Mouse (Mus musculus) C2C12 (cell line): ENCODE results near the gene Gm20388. TPM values are rescaled to one million over a fixed set of nuclear protein-coding genes. Genes with fewer than 3 reads are reported as not detected.

Experiments
- H3K27me3 ChIP-seq: one replicate; pipeline ENCODE4 v1.6.1; 2011; ENCODE audit not compliant: control insufficient read depth, insufficient read depth, insufficient read length
- H3K36me3 ChIP-seq: one replicate; pipeline ENCODE4 v1.6.1; 2011; ENCODE audit not compliant: control insufficient read depth, insufficient read depth
- H3K4me3 ChIP-seq: one replicate; pipeline ENCODE4 v1.5.1; 2011; ENCODE audit warnings: mild to moderate bottlenecking, control low read depth; ENCODE audit not compliant: poor library complexity, insufficient read depth, severe bottlenecking
- H3K79me2 ChIP-seq: one replicate; pipeline ENCODE4 v1.6.1; 2011; ENCODE audit not compliant: control insufficient read depth, insufficient read depth
- H3K79me3 ChIP-seq: one replicate; pipeline ENCODE4 v1.6.1; 2011; ENCODE audit warnings: low read depth, control low read depth
- H3ac ChIP-seq: one replicate; pipeline ENCODE3; 2011; ENCODE audit warnings: low read depth; ENCODE audit not compliant: control insufficient read depth, insufficient read length
- CEBPB ChIP-seq: IDR thresholded peaks from one replicate; pipeline ENCODE4 v1.6.1; 2011; ENCODE audit warnings: low read depth, mild to moderate bottlenecking, control low read depth, moderate library complexity
- CTCF ChIP-seq: IDR thresholded peaks from one replicate; pipeline ENCODE4 v1.5.1; 2011; ENCODE audit not compliant: control insufficient read depth, insufficient read depth, insufficient read length
- FOSL1 ChIP-seq: IDR thresholded peaks from one replicate; pipeline ENCODE4 v1.8.0; 2011; ENCODE audit warnings: mild to moderate bottlenecking, low read length; ENCODE audit not compliant: poor library complexity, insufficient read depth, severe bottlenecking
- MAX ChIP-seq: IDR thresholded peaks from one replicate; pipeline ENCODE4 v1.6.1; 2011; ENCODE audit warnings: mild to moderate bottlenecking, control low read depth
- MYOD1 ChIP-seq: IDR thresholded peaks from one replicate; pipeline ENCODE4 v1.6.1; 2011; ENCODE audit warnings: low read depth; ENCODE audit not compliant: control insufficient read depth, insufficient read length
- MYOG ChIP-seq: IDR thresholded peaks from one replicate; pipeline ENCODE4 v1.6.1; 2011; ENCODE audit not compliant: control insufficient read depth, insufficient read length; ENCODE audit errors: extremely low read depth
- USF1 ChIP-seq: IDR thresholded peaks from one replicate; pipeline ENCODE4 v1.6.1; 2011; ENCODE audit warnings: low read depth, mild to moderate bottlenecking, control low read depth, moderate library complexity
- polyA plus RNA-seq: library from polyadenylated mRNA; unstranded; fragments of >200 nt; fragmentation: generic; extraction: Trizol; gene quantifications from one replicate; pipeline ENCODE4 v1.2.1, GENCODE M21; 2012; ENCODE audit warnings: missing spikeins

Gm20388 gene
- polyA plus RNA-seq, 1 experiment: 15.0 TPM

DNA sequence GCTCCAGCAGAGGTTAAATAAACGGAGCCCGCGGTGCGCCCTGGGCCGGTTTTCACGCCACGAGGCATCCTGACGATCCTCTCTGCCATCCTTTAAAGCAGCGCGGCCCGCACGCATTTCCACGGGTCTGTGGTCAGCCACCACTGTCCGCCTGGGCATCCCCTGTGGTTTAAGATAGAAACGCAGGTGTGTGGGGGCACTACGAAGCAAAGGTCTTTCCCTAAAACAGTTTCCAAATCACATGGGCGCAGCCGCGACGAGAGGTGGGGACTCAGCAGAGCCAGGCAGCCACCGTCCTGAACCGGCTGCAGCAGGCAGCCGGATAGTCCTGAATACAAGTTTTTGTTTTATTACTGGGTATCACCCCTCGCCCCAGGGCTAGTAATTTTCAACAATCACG is 972.7 kb downstream of the Gm20388 start:
- Histone ChIP-seq H3K4me3 (no peak overlapping the region), H3ac (no peak overlapping the region), H3K79me2 (no peaks in the 10 kb centered on the region), H3K27me3 (peaks cover 80% of the 10 kb centered on the region), H3K36me3 (no peaks in the 10 kb centered on the region), H3K79me3 (no peaks in the 10 kb centered on the region)
- no peak for TF ChIP-seq MYOD1
- TF ChIP-seq MYOG: no peak
- no peak for TF ChIP-seq CTCF
- TF ChIP-seq FOSL1: no peak
- no peak for TF ChIP-seq CEBPB
- no peak for TF ChIP-seq MAX

DNA sequence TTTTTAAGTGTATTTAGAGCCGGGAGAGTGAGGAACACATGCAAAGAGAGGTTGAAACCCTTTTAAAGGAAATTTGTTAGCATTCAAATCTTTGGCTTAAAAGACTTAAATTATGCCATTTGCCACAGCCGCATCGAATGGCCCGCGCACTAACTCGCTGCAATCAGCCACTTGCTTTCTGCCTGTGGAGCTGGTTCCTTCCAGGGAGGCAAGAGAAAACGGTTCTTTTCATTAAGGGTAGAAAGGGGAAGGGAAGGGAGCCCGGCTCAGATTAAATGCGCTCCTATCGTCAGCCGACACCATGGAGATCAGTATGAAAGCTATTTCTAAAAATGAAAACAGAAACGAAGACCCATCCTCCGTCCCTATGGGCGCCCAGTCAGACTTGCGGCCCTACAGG is 973.2 kb downstream of the Gm20388 start:
- H3K4me3 ChIP-seq: no peak overlapping the region
- H3K27me3 ChIP-seq: peaks cover 81% of the 10 kb centered on the region
- H3ac ChIP-seq: no peak overlapping the region
- H3K79me3 ChIP-seq: no peaks in the 10 kb centered on the region
- TF ChIP-seq FOSL1 (no peak), MYOG (no peak), MAX (no peak), MYOD1 (no peak), USF1 (no peak), CEBPB (no peak), CTCF (no peak)
- H3K36me3 ChIP-seq: no peaks in the 10 kb centered on the region
- H3K79me2 ChIP-seq: no peaks in the 10 kb centered on the region

DNA sequence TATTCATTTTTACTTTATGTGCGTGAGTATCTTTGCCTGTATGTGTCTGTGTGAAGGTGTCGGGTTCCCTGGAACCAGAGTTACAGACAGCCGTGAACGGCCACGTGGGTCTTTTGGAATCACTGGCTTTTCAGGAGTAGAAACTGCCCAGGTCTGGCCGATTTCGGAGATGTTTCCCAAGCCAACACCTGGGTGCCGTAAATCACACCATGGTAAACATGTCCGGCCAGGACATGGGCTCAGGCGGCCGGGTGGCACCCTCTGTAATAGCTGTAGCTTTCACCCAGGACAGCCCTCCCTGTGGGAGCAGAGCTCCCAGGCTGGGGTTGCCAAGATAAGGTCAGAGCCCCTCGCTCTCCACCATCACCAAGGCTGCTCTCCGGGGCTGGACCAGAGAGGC is 974.2 kb downstream of the Gm20388 start:
- H3K79me3 ChIP-seq: no peaks in the 10 kb centered on the region

DNA sequence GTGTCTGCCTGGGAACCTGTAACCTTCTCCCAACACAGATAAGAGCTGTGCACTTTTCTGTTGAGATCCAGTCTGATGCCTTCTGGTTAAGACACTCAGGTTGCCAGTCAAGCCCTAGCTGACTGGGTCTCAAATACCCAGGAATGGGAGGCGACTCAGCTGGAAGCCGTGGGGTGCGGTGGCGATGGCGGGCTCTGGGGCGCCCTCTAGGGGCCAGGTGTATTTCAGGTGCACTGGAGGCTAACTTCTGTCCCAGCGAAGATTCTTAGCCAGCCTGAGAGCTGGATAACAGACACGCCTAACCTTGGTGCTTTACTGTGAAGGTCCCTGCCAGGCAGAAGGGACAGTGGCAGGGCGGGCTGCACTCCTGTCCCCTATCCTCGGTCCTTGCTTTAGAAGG is 976.6 kb downstream of the Gm20388 start:
- Histone ChIP-seq H3K79me2 (no peaks in the 10 kb centered on the region), H3K79me3 (no peaks in the 10 kb centered on the region), H3K4me3 (no peak overlapping the region), H3K27me3 (peaks cover 79% of the 10 kb centered on the region), H3K36me3 (no peaks in the 10 kb centered on the region), H3ac (no peak overlapping the region)
- TF ChIP-seq MAX: no peak

More for the DNA sequence above, 974.2 kb downstream of the Gm20388 start:
- TF ChIP-seq CEBPB (no peak), USF1 (no peak), CTCF (no peak), FOSL1 (no peak), MYOG (no peak), MYOD1 (no peak), MAX (no peak)
- Histone ChIP-seq H3K79me2 (no peaks in the 10 kb centered on the region), H3K36me3 (no peaks in the 10 kb centered on the region), H3K27me3 (peaks cover 84% of the 10 kb centered on the region), H3K4me3 (no peak overlapping the region), H3ac (no peak overlapping the region)

DNA sequence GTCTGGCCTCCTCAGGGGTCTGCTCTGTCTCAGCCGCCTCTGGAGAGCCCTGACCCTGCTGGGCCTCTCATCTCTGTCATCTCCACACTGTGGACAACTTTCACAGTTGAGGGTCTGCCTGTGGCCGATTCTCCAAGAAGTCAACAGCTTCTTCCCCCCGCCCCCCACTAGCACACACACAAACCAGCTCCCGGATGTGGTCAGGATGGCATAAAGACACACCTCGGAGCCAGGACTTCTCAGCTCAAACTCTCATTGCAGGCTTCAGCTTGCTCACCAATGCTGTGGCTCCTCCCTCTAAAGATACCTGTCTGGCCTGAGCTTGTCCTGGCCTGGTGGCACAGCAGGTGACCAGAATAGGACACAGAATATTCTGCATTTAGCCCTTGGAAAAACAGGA is 977.4 kb downstream of the Gm20388 start:
- H3ac ChIP-seq: no peak overlapping the region
- H3K27me3 ChIP-seq: peaks cover 82% of the 10 kb centered on the region
- H3K36me3 ChIP-seq: no peaks in the 10 kb centered on the region
- H3K4me3 ChIP-seq: no peak overlapping the region
- TF ChIP-seq MAX: no peak
- TF ChIP-seq MYOD1: no peak
- TF ChIP-seq USF1: no peak
- TF ChIP-seq CTCF: no peak
- no peak for TF ChIP-seq MYOG
- TF ChIP-seq FOSL1: no peak
- no peak for TF ChIP-seq CEBPB
- no peaks in the 10 kb centered on the region for H3K79me3 ChIP-seq
- H3K79me2 ChIP-seq: no peaks in the 10 kb centered on the region

DNA sequence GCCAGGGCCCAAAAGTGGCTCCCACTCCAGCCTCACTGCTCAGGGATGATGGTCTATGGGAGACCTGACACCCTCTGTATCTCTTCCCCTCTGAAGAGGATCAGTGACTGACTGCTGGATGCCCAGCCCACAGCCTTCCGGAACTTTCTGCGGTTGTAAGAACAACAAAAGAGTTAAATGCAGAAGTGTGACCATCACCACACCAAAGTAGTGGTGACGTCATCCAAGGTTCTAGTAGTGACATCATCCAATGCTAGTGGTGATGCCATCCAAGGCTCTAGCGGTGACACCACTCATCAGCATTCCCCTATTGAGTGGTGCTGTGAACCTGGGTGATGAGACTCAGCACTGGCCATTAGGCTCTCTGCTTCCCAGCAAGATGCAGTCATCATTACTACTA is 978.5 kb downstream of the Gm20388 start:
- Histone ChIP-seq H3K36me3 (no peaks in the 10 kb centered on the region), H3K27me3 (peaks cover 81% of the 10 kb centered on the region), H3K4me3 (no peak overlapping the region), H3ac (no peak overlapping the region), H3K79me3 (no peaks in the 10 kb centered on the region), H3K79me2 (no peaks in the 10 kb centered on the region)
- TF ChIP-seq MYOG (no peak), CEBPB (no peak), CTCF (no peak), MAX (no peak), USF1 (no peak), FOSL1 (no peak), MYOD1 (no peak)
